Mouse (Mus musculus): Measurements from ENCODE around the gene Tcf21. TPM values are rescaled to one million over a fixed set of nuclear protein-coding genes. Genes with fewer than 3 reads are reported as not detected.

Gene Tcf21
- not detected for total RNA-seq (2023)

GRCm38 (mm10) chr10:22819871-22820590 lies at the start of gene Tcf21:
Gene Tcf21, minus strand, starts transcription at chr10:22820174.

Other genes starting within 250 kb of the Tcf21 start
- gene Slc2a12, start 175.2 kb downstream of the Tcf21 start, total RNA-seq (2023), result not detected
- gene Tbpl1, start 88.2 kb downstream of the Tcf21 start, total RNA-seq (2023), result 10 to 100 TPM; 40.3 to 44.8 TPM

Data from neutrophil, adult 83 days (primary cell).